In the genomic region with DNA sequence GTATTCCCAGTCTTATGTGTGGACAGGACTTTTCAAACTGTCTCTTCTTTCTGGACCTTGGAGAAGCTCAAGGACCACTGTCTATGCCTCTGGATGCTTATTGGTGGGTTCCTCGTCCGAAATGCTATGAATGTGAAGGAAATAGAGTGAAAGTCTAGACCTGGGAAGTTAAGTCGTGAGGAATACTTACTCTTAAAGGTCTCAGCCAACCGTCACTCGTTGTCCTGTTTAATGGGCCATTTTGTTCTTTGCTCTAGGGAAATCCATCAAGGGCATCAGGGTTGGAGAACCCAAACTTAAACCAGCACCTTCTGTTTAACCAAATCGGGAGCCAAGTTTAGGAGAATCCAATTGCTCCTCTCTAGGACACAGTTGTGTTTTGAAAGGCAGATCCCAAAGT, we compare ENCODE assay signal across 17 mouse cellular contexts.
"Had no signal": no experiment of that assay in that cellular context is flagged by ENCODE, and none has a peak within 500 bp of the region (broad histone marks: within the 10 kb centered on the region; RNA-seq: fewer than 3 reads in every experiment).

No protein-coding gene starts in this region.

- ATAC-seq: intestine, embryonic 16.5 days; liver, postnatal 0 days had no signal

- H3K9me3 ChIP-seq: limb, embryonic 15.5 days; midbrain, embryonic 12.5 days had no signal

- H3K36me3 ChIP-seq: limb, embryonic 15.5 days; midbrain, embryonic 12.5 days had no signal

- H3K4me1 ChIP-seq: midbrain, embryonic 12.5 days had no signal

- H3K4me2 ChIP-seq: limb, embryonic 15.5 days; liver, embryonic 11.5 days; midbrain, embryonic 12.5 days had no signal

- H3K9ac ChIP-seq: limb, embryonic 15.5 days; liver, embryonic 14.5 days; liver, postnatal 0 days; midbrain, embryonic 12.5 days had no signal

- DNase-seq: kidney, adult 18-20 months; kidney, adult 9 months; kidney, postnatal 14 days; layer of hippocampus, adult 9-11 months; liver, postnatal 0 days; lung, postnatal 14 days; lung, postnatal 4 days; right cerebral cortex, postnatal 25 days; spleen, adult 18-20 months; thymus, adult 18-20 months; thymus, postnatal 36 days had no signal

- H3K27ac ChIP-seq: layer of hippocampus, adult 2 months; limb, embryonic 15.5 days; liver, embryonic 14.5 days; midbrain, embryonic 12.5 days had no signal

- H3K4me3 ChIP-seq: layer of hippocampus, adult 2 months; limb, embryonic 15.5 days; midbrain, embryonic 12.5 days had no signal
